Mouse (Mus musculus): Measurements from ENCODE around the gene Ms4a14. TPM values are rescaled to one million over a fixed set of nuclear protein-coding genes. Genes with fewer than 3 reads are reported as not detected.
"Not testable (repeated sequence)": the region's sequence is repeated elsewhere in the genome, so short reads cannot be mapped to it uniquely, and the experiment has no call there.

Ms4a14 gene
- under 1 TPM; 0.12 to 0.25 TPM for total RNA-seq (2021)
- long read RNA-seq, experiment 1, result 0 reads
- long read RNA-seq, experiment 2, result 0 reads

DNA sequence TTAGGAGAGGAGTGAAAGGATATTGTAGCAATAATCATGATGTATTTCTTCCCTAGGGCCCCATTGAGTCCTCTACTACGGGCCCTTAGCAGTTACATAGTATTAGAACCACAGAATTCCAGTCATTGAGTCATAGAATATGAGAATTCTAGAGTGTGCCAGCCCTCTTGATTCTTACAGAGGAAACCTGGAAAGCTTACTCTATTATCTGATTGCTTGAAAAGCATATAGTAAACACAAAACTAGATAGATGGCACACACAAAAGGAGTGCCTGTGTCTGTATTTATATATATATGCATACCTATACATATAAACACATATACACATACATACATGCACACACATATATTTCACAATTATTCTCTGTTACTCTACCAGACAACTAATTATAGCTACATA lies at the start of gene Ms4a14:
Ms4a14 (minus strand) TSS at position 101 of the 400 bp plus-strand sequence.
- no peak for DNase-seq

DNA sequence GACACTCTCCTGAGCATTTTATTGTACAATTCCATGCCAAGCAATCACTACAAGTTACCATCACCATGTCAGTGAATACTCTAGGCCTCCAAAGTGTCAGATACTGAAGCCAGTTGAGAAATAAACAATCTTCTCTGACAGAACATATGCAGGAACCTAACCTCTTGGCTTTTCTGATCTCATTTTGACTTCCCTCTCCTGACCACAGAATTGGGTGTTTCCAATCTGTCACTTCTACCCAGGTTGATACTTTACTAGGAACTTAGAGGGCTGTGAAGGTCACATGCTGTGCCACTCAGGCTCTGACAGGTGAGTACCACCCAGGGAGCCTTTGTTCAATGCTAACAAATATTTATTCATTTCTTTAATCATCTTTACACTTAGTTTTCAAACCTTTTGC lies 47.7 kb upstream of the Ms4a14 start:
- no peak for DNase-seq

DNA sequence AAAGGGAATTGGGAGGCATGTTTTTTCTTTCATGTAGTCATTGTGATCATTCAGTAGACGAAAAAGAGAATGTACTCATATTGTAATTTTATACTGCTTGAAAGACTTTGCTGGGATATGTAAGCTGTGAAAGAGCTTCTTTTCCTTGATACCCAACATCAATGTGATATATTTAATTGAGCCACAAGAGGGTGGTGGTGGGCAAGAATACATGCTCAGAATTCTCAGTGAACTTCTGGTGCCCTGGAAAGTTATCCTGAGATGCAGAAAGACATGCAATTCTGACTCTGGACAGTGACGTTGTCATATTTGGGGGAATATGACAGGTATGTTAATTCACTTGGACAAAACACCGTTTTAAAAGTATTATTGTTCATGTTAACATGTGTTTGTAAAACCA lies 45.9 kb upstream of the Ms4a14 start:
- no peak for DNase-seq

DNA sequence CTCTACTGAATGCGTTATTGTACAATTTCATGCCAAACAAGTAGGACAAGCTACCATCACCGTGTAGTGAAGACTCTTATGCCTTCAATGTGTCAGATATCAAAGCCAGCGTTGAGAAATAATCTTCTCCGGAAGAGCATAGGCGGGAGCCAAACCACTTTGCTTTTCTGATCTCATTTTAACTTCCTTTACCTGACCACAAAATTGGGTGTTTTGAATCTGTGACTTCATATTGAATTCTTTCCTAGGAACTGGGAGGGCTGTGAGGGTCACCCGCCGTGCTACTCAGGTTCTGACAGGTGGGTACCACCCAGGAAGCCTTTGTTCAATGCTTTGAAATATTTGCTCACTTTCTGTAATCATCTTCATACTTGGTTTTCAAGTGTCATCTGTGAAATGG lies 41.5 kb upstream of the Ms4a14 start:
- DNase-seq, result no peak

DNA sequence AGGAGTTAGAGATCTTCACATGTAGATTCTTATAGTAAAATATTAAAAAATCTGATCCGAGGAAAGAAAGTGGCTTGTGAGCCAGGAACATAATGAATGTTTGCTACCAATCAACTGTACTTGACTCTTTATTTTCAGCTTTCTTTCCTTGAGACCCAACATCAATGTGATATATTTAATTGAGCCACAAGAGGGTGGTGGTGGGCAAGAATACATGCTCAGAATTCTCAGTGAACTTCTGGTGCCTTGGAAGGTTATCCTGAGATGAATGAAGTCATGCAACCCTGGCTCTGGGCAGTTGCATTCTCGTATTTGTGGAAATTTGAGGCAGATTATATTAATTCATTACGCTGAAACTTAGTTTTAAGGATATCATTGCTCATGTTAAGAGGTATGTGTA lies 37.6 kb upstream of the Ms4a14 start:
- no peak for DNase-seq

DNA sequence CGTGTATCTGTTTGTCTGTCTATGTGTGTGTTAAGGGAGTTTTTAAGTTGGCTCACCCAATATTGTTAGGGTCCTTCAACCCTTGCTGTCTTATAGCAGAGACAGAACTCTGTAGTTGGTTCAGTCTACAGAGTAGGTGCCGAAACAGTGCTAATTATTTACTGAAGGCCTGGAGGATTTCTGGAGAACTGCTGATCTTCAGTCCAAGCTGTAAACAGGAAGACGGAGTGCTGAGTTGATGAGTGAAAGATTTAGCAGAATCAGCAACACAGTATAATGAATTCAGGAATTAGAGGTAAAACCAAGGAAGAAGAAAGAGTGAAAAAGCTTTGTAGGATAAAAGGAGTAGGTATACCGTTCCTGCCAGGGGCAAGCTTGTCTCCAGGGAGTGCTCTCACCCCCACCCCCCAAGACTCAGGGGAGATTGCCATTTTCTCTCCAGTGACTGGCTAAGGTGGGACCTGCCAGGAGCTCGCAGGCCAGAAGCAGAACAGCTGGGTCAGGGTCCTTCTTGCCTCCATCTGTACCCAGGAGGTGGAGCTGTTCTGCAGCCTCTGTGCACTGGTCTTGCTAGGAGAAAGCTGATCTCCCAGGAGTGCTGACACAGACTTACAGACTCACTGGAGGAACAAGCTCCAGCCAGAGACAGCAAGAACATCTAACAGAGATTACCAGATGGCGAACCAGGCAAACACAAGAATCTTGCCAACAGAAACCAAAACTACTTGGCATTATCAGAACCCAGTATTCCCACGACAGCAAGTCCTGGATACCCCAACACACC lies 35.6 kb upstream of the Ms4a14 start:
- DNase-seq, result no peak

DNA sequence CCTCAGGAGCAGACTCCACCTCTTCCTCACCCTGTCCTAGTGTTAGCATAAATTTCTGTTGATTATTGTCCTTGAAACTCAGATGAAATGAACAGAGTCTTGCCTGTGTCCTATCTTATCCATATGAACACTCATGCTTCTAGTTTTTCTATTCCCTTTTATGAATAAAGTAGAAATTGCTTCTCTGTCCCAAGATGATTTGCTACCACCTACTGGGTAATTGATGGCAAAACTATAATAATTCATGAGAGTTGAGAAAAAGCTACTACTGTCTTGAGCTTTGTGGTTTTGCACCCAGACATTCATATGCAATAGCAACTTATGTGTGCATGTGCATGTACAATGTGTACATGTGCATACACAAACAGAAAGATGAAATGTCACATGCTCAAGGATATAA lies 29.7 kb upstream of the Ms4a14 start:
- DNase-seq, result no peak

DNA sequence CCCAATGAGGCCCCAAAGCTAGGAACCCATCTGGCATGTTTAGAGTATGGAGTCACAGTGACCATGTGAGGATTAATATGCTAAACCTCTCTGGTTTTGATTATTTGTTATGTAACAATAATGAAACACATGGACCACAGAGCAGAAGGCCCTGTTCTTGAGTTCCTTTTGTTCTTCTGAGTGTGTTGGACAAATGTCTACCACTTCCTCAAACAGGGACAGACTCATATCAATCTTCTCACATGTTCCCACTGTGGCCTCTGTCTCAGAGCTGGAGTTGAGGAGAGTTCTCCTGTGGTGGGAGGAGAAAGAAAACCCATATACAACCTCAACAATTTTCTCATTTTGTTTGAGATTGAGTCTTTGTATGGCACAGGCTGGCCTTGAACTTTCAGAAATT lies 28.9 kb upstream of the Ms4a14 start:
- DNase-seq, result no peak

DNA sequence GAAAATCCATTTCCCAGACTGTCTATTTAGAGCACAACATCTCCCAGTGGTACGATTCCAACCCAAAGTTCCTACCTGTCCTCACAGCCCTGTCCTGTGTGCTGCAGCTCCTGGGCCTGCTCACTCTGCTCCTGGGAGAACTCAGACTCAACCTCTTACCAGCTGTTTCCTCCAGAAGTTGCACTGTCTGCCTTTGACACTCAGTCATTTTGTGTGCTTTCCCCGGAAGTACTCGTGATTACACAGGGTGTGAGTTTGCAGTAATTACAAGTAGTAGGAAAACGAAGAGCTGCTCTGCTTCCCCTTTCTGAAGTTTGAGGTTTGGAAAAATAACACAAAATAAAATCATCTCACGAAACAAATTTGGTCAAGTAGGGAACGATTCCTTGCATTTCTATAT lies 21.7 kb upstream of the Ms4a14 start, which contains the start of gene Ms4a7:
Ms4a7 (minus strand) TSS at position 215 of the 400 bp plus-strand sequence.
- no peak for DNase-seq

DNA sequence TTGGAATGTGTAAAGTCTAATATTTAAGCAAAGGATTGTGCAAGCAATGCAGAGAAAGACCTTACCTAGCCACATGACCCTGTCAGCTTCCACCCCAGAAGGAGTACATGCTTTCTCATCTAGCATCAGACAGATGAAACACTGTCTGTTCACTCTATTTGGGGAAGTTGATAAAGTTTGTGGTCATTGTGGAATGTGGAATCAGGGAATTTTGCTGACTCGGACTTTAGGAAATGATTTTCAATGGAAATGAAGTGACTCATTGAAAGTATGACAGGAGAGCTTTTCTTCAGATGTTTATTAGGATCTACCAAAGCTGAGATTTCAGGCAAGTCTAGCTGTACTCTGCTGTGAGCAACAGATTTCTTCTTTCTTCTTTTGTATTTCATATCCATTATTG lies 6.9 kb upstream of the Ms4a14 start:
- no peak for DNase-seq

DNA sequence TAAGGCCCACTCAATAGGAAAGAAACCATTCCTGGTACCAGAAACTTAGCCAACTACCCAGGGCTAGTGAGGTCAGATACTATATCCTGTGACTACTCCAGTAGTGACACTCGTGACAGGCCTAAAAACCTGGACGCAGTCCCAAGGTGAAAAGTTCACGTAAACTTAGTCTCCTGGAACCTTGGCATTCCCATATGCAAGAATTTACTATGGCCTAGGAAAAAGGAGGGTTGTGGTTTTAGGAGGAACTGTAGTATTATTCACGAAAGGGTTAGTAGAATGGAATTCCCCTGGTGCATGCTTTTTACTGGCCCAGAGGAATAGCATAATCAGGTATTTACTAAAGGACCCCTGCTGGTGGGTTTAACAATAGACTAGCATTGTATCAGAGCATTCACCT lies 2.5 kb upstream of the Ms4a14 start:
- DNase-seq, result no peak

DNA sequence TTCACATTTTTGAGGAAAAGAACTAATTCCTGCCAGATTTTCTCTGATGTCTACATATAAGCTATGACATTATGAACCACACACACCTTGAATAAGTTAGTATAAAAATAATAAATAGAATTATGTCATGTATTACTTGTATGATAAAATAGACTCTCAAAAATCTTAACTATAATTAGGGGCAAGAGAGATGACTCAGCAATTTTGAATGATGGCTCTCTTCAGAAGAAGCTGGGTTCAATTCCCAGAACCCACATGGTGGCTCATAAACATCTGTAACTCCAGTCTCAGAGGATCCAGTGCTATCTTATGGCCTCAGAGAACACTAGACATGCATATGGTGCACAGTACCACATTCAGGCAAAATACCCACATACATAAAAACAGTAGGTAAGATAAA lies 5.4 kb downstream of the Ms4a14 start:
- no peak for DNase-seq

DNA sequence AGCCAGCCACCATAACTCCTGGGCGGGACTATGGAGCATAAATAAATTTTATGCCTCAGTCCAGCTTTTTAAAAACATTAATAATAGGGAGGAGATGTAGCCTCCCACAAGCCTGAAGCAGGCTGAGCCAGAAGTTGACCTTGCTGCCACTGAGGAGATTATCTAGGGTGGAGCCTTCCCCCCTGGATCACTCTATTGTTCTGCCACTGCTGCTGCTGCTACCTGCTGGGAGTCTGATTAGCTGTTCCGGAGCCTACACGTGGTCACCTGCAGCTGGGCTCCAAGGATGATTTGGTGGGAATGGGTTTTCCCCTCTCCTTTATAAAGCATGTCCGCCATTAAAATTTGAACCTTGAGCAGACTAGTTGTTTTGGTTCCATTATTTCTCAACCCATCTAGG lies 14.7 kb downstream of the Ms4a14 start:
- not testable (repeated sequence) for DNase-seq

DNA sequence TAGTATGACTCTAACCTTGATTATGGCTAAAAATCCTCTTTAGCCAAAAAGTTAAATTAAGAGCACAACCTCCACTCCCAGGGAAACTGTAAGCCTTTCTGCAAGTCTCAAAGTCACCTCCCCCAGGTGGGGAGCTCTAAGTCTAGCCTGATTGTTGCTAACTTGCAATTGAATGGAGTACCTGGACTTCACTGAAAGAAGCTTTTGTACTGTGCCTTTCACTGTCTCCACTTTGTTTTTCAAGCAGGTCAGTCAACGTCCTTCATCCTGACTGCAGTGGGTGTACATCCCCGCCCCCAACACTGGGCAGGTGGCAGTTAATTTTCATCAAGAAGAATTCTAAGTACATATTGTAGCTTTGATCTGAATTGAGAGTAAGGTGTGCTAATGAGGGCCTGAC lies 15.3 kb downstream of the Ms4a14 start:
- DNase-seq, result no peak

DNA sequence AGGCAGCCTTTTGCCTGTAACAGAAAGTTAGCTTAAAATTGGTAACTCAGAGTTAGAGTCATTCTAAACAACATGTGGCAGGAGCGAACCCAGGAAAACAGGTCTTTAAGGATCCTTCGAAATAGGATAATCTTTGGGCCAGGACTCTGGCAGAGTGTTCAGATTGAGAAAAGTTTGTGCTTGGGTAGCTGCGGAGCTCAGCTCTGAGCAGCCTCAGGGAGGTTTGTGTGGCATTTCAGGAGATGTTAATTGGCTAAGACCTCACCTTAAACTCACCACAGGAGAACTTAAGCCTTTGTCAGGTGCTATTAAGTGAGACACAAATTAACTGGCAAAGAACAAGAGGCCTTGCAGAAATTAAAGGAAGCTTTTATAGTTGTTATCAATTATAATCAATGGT lies 20.6 kb downstream of the Ms4a14 start:
- DNase-seq, result not testable (repeated sequence)

DNA sequence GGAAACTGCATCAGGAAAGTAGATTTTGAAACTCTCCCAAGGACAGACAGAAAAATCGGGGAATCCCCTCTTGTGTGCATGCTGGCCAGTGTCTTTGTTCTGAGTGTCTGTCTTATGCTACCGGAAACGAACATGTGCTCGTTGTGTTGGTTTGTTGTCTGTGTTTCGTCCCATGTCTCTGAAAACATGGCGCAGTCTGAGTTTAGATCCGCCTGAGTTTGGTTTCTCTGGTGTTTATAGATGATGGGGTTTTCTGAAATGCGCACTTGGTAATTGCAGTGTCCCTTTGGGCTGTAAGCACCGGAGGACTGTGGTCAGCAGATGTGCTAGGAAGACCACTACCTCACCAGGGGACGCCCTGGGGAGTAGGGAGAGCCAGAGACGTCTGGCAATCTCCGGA lies 21.3 kb downstream of the Ms4a14 start:
- DNase-seq, result no peak

DNA sequence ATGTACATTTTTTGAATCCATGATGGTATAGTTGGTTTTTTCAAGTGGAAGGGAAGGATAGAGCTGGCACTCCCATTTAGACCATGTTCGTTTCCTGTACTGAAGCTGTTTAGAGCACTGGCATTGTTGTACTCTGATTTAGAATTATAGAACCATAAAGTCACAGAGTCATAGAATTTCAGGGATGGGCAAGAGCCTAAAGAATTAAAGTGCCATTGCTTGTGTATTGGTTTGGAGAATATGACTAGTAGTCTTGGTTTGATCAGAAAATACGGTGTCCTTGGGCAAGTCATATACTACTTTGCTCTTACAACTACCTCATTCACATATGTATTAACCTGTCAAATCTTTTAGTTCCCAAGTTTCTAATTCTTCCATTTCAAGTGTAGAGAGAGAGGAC lies 30.5 kb downstream of the Ms4a14 start, which contains the start of gene Ms4a5:
Ms4a5 (minus strand) TSS at position 101 of the 400 bp plus-strand sequence.
- no peak for DNase-seq

DNA sequence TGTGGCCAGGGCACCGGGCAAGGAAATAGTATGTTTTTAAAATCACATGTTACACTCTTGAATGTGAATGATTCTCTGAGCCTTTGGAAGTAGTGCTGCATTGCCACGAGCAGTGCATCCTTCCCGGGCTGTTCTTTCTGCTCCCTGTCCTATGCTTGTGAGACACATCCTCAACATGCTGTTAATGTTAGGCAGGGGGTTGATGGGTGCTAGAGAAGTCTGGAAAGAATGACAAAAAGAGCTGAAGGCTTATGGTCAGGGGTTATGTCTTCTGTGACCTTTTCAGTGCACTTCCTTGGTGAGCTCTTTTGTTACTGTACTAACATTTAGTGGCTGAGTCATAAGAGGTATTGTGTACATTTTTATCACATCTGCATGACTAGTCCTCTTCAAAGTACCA lies 34.0 kb downstream of the Ms4a14 start:
- DNase-seq, result no peak

DNA sequence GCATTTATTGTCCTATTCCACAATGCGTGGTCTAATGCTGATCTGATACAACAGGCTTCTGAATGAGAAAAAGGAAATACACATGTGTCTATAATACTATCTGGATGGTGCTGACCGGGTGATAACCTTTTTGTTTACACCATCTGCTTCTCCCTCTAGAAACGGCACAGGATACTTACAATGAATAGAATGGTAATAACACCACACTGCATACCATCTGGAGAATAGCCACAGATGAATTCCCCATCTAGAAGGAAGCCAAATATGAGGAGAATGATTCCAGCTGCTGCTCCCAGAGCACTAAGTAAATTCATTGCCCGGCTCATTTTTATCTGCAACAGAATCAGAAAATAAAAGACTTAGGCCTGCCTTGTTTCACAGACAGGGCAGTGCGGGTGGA lies 37.8 kb downstream of the Ms4a14 start:
- DNase-seq, result no peak

DNA sequence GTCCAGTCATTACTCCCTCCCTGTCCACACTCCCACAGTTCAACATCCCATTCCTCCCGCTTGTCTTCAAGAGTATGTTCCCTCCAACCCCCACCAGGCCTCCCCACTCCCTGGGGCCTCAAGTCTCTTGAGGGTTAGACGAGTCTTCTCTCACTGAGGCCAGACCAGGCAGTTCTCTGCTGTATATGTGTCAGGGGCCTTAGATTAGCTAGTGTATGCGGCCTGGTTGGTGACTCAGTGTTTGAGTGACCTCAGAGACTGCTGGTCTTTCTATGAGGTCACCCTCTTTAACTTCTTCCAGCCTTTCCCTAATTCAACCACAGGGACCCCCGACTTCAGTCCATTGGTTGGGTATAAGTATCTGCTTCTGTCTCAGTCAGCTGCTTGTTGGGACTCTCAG lies 47.3 kb downstream of the Ms4a14 start:
- no peak for DNase-seq

DNA sequence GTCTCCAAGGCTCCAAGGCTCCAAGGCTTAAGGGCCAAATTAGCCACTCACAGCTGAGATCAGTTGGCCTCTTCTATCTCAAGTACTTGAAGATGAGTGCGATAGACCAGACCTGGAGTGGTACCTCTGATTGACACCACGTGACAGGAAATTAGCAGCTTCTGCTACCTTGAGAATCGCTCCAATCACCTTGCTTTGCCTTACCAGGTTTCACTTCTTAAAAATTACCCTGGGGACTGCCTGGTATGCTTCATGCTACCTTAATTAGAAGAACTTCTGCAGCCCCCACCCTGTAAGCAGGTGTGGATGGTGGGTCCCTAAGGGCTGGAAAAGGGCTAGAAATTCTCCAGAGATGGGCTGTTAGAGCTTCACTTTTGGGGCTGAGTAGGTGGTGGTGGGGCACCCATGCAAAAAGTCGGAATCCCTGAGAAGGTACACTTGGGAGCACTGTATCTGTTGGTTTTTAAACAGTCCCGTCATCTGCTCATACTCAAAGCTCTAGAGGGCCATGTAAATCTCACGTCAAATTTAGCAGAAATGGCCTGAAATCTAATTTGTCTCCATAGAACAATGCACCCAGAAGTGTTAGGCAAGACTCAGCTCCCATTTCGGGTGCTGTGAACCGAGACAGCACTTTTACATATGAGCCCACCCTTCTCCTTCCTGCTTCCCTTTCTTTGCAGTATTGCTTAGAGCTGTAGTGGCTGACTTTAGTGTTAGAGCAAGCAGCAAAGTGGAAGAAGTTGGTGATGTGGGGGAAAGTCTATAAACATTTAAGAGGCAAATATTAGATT lies 48.0 kb downstream of the Ms4a14 start, which contains the start of gene Ms4a1:
Ms4a1 (minus strand) TSS at position 190 of the 794 bp plus-strand sequence.
- DNase-seq, result no peak

DNA sequence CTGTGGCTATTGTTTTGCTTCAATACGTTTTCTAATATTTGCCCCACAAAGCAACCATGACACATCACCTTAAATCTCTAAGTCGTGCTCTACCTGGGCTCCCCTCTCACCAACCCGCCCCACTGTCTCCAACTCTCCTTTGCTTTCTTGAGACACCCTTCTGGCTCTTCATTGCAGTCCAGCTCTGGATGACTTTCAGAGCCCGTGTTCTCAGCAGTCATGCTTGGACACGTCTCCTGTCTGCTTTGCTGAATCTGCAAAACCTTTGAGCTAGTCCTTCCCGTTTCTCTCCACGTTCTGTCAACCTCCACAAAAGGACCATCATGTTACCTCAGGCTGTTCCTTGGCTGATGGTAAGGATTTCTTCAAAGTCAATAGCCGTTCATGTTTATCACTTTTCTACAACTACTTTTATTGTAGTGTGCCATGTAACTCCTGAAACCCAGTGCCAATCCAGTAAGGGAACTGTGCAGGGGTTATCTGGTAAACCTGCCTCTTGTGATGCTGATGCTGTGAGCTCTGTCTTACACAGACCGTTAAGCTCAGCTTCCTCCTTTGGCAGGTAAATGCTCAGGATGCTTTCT lies 49.6 kb downstream of the Ms4a14 start:
- DNase-seq, result no peak

DNA sequence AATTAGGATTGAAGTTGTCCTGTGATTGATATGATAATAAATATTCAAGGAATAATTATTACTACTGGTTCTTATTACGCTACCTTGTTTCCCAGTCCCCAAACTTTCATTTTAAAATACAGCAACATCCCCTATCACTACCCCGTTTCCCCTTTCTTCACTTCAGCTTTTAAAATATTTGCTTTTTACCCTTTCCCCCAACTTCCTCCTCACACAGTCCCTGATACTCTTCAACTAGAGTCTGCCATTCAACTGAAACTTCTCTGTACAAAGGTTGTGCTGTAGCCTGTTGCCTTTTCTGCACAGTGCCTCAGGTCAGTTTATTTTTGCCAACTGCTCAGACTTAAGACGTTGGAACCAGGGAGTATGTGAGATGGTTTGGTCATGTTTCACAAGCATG lies 50.7 kb downstream of the Ms4a14 start:
- DNase-seq, result no peak

All from gastrocnemius, postnatal 10 days (tissue).